Mouse (Mus musculus): ENCODE data around the gene Cd28.
A peak's percentile ranks its signal among the peaks of the same experiment; 100 is the strongest.

Gene Cd28

GRCm38 (mm10) chr1:60716567-60716966 lies at the start of gene Cd28:
Gene Cd28, plus strand, starts transcription at chr1:60716800.
- DNase-seq (ENCODE audit: low spot score in 2 of 2): no peak

DNA sequence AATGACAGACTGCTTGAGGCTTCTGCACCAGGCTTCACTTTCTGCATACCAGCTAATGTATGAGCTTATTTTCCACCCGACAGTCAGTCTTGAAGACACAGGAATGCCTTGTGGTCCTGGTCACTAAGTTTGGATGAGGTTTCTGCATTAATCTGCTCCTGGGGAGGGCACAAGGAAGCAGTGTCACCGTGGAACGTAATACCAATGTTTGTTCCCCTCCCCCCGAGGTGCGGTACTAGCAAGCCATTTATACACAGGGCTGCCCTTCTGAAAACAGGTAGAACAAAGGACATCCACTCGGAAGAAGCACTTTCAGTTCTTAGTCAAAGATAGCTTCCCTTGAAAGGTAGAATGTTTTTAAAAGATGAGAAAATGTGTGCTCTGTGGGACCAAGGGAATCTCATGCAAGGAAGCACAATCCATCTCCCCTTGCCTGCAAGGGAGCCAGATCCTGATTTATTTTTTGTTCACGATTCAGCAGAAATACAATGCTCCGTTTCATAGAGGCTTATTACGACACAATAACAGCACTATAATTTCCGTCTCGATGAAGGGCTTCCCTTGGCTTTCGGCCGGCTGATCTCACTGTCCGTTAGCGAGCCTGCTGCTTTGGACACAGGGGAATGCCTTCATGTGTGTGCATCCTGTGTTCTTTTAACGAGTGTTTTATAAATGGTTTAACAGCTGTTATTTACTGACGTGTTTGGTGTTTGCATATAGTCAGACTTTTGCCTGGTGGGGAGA lies 48.6 kb upstream of the Cd28 start:
- DNase-seq (ENCODE audit: low spot score in 2 of 2): peak in 1 of 2 experiments; percentile 25

DNA sequence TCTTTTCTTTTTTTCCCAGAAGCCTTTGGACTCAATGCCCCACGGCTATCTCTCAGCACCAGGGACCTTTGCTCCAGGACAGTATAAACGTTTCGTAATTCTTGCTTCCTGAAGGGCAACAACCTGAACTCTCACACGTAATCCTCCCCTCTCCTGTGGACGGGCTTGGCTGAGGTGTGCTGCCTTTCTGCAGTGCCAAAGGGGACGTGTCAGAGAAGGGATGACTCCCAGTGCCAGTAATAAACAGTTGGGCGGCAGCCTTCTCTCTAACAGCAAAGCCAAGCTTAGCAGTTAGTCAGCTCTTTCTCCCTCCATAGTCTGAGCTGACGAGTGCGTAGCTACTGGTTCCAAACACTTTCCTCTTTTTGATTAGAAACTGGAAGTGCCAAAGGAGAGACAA lies 47.6 kb upstream of the Cd28 start:
- no peak for DNase-seq (ENCODE audit: low spot score in 2 of 2)

DNA sequence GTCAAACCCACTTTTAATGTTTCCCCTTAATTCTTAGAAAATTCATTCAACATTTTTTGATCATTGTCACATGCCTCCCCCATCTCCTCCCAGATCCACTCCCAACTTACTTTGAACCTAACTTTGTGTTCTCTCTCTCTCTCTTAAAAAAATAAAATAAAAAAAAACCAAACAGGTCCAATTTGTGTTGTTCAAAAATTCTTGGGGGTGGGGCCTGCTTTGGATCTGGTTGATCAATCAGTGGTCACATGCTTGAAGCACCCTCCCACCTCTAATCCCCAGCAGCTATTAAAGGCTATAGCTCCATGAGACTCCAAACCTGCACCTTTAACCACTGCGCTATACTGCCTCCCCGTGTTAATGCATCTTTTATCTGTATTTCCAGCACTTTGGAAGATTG lies 46.9 kb upstream of the Cd28 start:
- no peak for DNase-seq (ENCODE audit: low spot score in 2 of 2)

- no peak for DNase-seq (ENCODE audit: low spot score in 2 of 2)
Measured at GRCm38 (mm10) chr1:60670172-60670571, 46.4 kb upstream of the Cd28 start.

- DNase-seq (ENCODE audit: low spot score in 2 of 2): no peak
Measured at GRCm38 (mm10) chr1:60683766-60684165, 32.8 kb upstream of the Cd28 start.

GRCm38 (mm10) chr1:60696115-60696895 lies 20.3 kb upstream of the Cd28 start:
- no peak for DNase-seq (ENCODE audit: low spot score in 2 of 2)

- DNase-seq (ENCODE audit: low spot score in 2 of 2): no peak
Measured at GRCm38 (mm10) chr1:60702641-60703040, 14.0 kb upstream of the Cd28 start.

- DNase-seq (ENCODE audit: low spot score in 2 of 2): no peak
Measured at GRCm38 (mm10) chr1:60713238-60713637, 3.4 kb upstream of the Cd28 start.

GRCm38 (mm10) chr1:60715651-60716196 lies 876 bp upstream of the Cd28 start:
- DNase-seq (ENCODE audit: low spot score in 2 of 2): no peak

DNA sequence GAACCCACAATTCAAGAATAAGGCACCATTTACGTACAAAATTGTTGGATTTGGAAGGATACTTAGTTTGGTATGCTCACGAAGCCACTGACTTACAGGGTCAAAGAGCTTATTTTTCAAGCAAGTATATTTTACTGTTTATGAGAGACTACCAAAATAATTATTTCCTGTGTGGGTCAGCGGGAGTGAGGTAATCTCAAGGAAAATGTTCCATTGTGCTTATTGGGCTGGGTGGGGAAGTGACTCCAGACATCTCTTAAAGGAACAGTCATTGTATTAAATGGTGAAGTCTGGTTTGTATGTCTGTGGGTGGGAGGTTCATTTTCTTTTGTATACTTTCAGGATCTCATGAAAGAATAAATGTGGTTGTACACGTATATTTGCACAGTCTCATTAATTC lies 2.0 kb downstream of the Cd28 start:
- no peak for DNase-seq (ENCODE audit: low spot score in 2 of 2)

DNA sequence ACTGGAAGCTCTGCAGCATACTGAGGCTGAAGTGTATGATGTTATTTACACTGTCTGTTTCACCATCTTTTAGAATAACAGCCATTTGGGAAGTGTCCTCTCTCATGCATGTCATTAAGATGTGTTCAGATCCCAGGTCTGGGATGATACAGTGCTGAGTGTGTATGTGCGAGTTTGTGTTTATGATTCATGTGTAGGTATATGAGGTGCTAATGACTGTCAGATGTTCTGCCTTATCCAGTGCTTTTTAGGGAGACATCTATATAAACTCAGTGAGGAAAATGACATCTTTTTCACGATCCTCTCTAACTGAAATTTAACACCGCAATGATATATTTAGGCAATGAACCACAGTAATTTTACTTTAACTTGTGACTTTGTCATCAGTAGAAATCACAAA lies 7.0 kb downstream of the Cd28 start:
- DNase-seq (ENCODE audit: low spot score in 2 of 2): no peak

DNA sequence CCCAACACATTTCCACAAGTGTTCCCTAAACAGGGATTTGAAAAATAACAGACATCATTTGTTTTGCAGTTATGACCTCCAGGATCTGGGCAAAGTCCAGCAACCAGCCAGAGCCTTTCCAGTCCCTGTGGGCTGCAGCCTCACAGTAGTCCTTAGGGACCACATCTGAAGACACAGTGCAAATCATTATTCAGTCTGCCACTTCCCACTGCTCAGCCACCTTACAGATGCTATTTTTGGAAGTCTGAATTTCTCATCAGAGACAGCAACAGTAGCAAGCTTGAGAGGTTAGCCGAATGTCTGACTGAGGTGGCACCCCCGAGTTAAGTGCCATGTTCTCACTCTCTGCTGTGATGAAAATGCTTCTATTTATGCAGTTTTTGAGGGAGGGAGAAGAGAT lies 15.3 kb downstream of the Cd28 start:
- DNase-seq (ENCODE audit: low spot score in 2 of 2): no peak

GRCm38 (mm10) chr1:60735072-60735907 lies 18.7 kb downstream of the Cd28 start:
- DNase-seq (ENCODE audit: low spot score in 2 of 2): no peak

DNA sequence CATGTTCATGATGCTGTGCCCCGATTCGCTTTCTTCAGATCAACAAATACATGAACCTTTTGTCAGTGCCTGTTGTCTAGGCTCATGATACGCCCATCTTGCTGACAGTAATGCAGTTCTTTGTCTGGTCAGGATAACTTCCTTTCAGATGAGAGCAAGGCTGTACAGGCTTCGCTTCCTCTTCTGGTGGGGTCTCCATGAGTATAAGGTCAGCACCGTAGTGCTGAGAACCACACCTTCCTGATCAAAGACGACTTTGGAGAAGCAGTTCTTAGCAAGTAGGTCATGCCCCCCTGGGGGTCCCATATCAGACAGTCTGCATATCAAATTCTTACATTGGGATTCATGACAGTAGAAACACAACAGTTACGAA lies 19.3 kb downstream of the Cd28 start:
- no peak for DNase-seq (ENCODE audit: low spot score in 2 of 2)

GRCm38 (mm10) chr1:60744266-60744665 lies 27.7 kb downstream of the Cd28 start:
- no peak for DNase-seq (ENCODE audit: low spot score in 2 of 2)

DNA sequence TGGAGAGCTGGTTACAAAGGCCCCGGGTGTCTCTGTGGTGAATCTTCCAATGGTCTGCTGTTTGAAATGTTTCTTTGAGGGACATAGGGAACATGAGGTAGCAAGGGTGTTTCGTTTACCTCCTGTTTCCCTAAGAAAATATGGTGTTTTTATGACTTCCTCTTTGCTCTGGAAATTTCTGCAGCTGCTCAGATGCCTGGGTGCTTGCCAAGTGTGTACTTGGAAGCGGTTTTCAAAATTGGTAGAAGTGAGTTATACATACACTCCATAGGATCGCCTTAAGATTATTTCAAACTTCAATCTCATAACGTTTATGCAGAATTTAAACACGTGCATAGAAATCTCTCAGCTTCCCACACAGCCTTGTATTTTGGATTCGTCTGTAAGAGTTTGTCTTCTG lies 29.1 kb downstream of the Cd28 start:
- DNase-seq (ENCODE audit: low spot score in 2 of 2): peak in 1 of 2 experiments; percentile 54

GRCm38 (mm10) chr1:60746153-60746552 lies 29.6 kb downstream of the Cd28 start:
- no peak for DNase-seq (ENCODE audit: low spot score in 2 of 2)

GRCm38 (mm10) chr1:60746856-60747255 lies 30.3 kb downstream of the Cd28 start:
- no peak for DNase-seq (ENCODE audit: low spot score in 2 of 2)

GRCm38 (mm10) chr1:60748286-60748685 lies 31.7 kb downstream of the Cd28 start:
- DNase-seq (ENCODE audit: low spot score in 2 of 2): no peak

DNA sequence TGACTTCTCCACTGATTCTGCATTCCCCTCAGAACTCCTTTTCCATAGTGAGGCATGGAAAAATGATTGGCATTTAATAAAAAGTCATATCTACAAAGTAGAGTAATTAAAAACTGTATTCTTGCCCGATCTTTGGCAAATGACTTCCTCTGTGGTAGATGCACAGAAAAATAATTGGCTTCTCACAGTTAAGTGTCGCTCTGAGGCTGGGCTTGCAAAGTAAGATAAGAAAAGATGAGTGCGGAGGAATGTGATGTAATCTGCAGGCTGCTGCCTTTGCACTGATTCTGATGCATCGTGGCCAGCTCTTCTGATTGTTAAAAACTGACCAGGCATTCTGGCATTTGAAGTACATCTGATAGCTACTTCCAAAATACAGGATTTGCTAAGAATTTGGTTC lies 32.3 kb downstream of the Cd28 start:
- no peak for DNase-seq (ENCODE audit: low spot score in 2 of 2)

- no peak for DNase-seq (ENCODE audit: low spot score in 2 of 2)
Measured at GRCm38 (mm10) chr1:60749346-60749840, 32.8 kb downstream of the Cd28 start.

Measured in left cerebral cortex, adult 9 months (tissue).